Comparison of ENCODE assay signal across 19 mouse cellular contexts in the genomic region with DNA sequence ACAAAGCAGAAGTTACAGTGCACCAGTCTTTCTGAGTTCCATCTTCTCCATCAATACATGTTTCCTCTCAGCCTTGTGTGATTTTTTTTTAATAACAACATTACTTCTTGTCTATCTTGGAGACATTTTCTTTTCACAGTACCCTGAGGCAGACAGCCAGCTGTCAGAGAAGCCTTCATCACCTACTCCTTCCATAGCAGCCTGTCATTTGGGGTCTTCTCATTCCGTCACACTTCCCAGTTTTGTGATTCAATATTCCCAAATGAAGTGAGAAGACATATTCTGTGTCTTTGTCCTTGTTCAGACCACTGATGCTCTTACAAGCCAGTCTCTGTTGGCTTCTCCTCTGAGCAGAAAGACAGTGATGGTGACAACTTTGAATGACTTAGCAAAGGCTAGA.
"Had no signal": no experiment of that assay in that cellular context is flagged by ENCODE, and none has a peak within 500 bp of the region (broad histone marks: within the 10 kb centered on the region; RNA-seq: fewer than 3 reads in every experiment).

No protein-coding gene starts in this region.

- ATAC-seq: liver, embryonic 12.5 days; lung, postnatal 0 days; midbrain, embryonic 16.5 days had no signal

- H3K27ac ChIP-seq: limb, embryonic 15.5 days; liver, embryonic 12.5 days; liver, embryonic 14.5 days; midbrain, embryonic 10.5 days; neural tube, embryonic 15.5 days had no signal

- H3K9me3 ChIP-seq: limb, embryonic 15.5 days; midbrain, embryonic 10.5 days; neural tube, embryonic 13.5 days; neural tube, embryonic 15.5 days had no signal

- DNase-seq: lung, postnatal 4 days; midbrain, embryonic 14.5 days; retina, postnatal 1 day; right cerebral cortex, adult 18-20 months; right cerebral cortex, postnatal 25 days; right cerebral cortex, postnatal 4 days; spleen, adult 18-20 months; thymus, adult 18-20 months; thymus, postnatal 14 days; thymus, postnatal 36 days had no signal

- H3K4me2 ChIP-seq: limb, embryonic 15.5 days; liver, embryonic 12.5 days; neural tube, embryonic 13.5 days; neural tube, embryonic 15.5 days had no signal

- H3K4me3 ChIP-seq: limb, embryonic 15.5 days; liver, embryonic 12.5 days; midbrain, embryonic 10.5 days; myocyte; neural tube, embryonic 13.5 days; neural tube, embryonic 15.5 days had no signal

- H3K9ac ChIP-seq: limb, embryonic 15.5 days; liver, embryonic 12.5 days; liver, embryonic 14.5 days; neural tube, embryonic 13.5 days; neural tube, embryonic 15.5 days had no signal

- H3K36me3 ChIP-seq: limb, embryonic 15.5 days; liver, embryonic 12.5 days; midbrain, embryonic 10.5 days; neural tube, embryonic 13.5 days; neural tube, embryonic 15.5 days had no signal

- H3K27me3 ChIP-seq: limb, embryonic 15.5 days; liver, embryonic 12.5 days; neural tube, embryonic 13.5 days; neural tube, embryonic 15.5 days had no signal

- H3K4me1 ChIP-seq: limb, embryonic 15.5 days; liver, embryonic 12.5 days; midbrain, embryonic 10.5 days; neural tube, embryonic 13.5 days; neural tube, embryonic 15.5 days had no signal
